Mouse (Mus musculus) spleen, adult 2 months (tissue): ENCODE data around the gene Eppin.

Experiments used
- CTCF ChIP-seq: fragments of 200-500 bp; IDR thresholded peaks from 2 replicates; pipeline ENCODE4 v1.5.1; 2011; ENCODE audit warnings: mild to moderate bottlenecking, inconsistent platforms; ENCODE audit not compliant: insufficient read depth, insufficient read length, insufficient replicate concordance; ENCODE audit errors: extremely low read depth
- POLR2A ChIP-seq: fragments of 200-500 bp; IDR thresholded peaks from 2 replicates; pipeline ENCODE4 v1.6.1; 2011; ENCODE audit warnings: low read depth, low read length, inconsistent platforms

GRCm38 (mm10) chr2:164543745-164544144 lies 49.6 kb downstream of the Eppin start:
- no peak for TF ChIP-seq POLR2A
- TF ChIP-seq CTCF, result no peak
